Mouse (Mus musculus) cerebellum, postnatal 4 days (tissue): ENCODE measurements around the gene Zfp39.
A peak's percentile ranks its signal among the peaks of the same experiment; 100 is the strongest.
"Not testable (repeated sequence)": the region's sequence is repeated elsewhere in the genome, so short reads cannot be mapped to it uniquely, and the experiment has no call there.

Experiments
- DNase-seq, 2 experiments: peaks; one replicate each; pipeline ENCODE4 v3.0.0; 2022; ENCODE audit warnings: low spot score in 2 of 2, mixed read lengths in 1 of 2

Gene Zfp39

DNA sequence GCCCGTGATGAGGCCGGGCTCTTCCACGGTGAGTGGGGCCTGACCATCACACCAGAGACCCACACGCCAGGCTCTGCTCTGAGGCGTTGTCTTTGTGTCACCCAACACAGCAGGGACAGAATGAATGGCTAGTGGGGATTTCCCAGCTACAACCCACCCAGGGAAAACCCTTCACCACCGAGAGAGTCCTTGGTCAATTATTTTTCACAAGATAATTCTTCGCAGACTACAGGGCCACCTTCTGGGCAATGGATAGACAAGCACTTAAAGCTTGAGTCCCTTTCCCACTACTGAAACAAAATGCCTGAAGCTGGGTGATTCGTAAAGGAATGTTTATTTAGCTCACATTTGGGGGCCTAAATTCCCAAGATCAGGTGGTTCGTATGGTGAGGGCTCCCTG, 18.4 kb upstream of the Zfp39 start:
- DNase-seq = no peak

DNA sequence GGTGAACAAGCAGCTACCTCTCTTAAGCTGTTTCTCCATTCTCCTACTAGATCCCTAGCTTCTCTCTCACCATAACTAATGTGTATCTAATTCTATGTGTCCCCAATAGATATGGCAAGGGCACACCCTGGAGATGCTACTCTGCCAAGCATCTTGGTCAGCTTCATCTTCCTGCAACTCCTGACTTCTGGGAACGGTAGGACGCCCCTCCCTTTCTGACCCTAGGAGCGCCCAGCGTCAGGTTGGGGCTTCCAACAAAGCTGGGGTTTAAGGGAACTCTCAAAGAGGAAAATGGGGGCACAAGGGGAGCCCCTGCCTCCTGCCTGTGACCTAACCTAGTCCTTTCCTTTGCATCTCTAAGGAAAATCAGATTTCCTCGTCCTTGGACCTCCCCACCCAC, 14.7 kb upstream of the Zfp39 start:
- DNase-seq = no peak

GRCm38 (mm10) chr11:58917745-58918366, 13.8 kb upstream of the Zfp39 start, which contains the start of gene Btnl10:
Gene Btnl10, plus strand, starts transcription at chr11:58917908.
- DNase-seq = no peak

GRCm38 (mm10) chr11:58916879-58917744, 13.1 kb upstream of the Zfp39 start:
- DNase-seq = peak in 1 of 2 experiments; percentile 32

- peak in 1 of 2 experiments; percentile 17 for DNase-seq
These were observed 10.5 kb upstream of the Zfp39 start for GRCm38 (mm10) chr11:58914461-58915028.

GRCm38 (mm10) chr11:58913776-58914175, 9.8 kb upstream of the Zfp39 start:
- no peak for DNase-seq

DNA sequence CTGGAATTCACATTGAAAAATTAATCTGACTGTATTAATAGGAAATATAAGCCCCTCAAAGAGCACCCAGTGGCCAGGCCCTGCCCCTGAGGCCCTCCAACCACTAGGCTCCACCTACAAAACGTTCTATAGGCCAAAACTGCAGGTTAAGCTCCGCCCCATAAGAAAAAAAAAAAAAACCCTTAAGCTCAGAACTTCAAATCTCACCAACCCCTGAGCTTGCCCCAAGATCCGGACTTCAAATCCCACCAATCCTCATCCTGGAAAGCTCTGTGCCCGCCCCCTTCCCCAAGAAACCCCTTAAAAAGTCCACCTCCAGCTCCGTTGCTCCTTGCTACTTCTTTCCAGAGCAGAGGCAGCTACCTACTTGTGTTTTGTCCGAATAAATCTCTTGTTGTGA, 813 bp upstream of the Zfp39 start:
- DNase-seq = no peak

DNA sequence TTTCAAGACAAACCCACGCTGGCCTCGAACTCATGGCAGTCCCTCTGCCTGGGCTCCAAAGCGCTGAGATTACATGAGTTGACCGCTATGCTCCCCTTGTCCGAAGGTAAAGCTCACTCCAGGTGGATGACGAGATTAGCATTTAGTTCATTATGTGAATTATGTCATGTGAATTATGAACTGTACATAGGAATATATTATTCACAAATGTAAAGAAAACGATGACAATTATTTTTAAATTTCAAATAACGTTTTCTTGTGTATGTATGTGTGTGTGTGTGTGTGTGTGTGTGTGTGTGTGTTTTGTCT, 339 bp upstream of the Zfp39 start:
- no peak for DNase-seq

- no peak for DNase-seq
These were observed 2.9 kb downstream of the Zfp39 start for GRCm38 (mm10) chr11:58901080-58901479.

DNA sequence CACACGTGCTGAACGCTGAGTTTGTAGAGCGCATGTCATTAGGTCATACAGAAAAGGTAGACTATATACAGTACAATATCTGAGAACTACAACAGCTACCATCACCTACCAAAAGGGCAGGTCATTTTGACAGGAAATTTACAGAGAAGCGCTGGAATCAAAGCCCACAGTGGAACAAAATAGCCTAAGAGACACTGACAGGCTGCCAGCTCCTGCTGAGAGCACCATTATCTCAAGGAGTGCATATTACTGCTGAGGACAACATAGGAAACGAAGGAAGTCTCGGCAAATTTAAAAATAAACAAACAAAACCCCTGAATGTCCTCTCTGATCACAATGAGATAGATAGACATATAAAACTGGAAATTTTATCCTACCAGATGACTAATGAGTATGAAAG, 6.5 kb downstream of the Zfp39 start:
- no peak for DNase-seq

GRCm38 (mm10) chr11:58894456-58894855, 9.6 kb downstream of the Zfp39 start:
- no peak for DNase-seq

- no peak for DNase-seq
These were observed 13.5 kb downstream of the Zfp39 start for GRCm38 (mm10) chr11:58890511-58890910.

DNA sequence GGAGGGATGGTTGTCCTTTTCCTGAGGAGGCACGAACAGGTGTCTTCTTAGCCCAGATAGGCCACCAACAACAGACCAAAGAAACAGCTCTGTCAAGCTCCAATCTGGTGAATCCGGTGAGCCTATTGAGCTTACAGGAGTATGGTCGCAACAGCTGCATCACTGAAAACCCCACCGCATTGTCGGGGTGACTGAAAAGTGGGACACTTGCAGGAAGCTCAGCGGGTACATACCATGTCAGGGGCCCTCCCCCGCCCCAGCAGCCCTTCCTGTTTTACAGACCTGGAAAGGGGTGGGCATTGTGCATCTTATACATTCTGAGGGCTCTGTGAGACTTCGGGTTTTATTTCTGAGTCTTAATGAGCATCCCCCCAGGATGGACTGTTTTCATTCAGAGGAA, 20.3 kb downstream of the Zfp39 start:
- DNase-seq = no peak

DNA sequence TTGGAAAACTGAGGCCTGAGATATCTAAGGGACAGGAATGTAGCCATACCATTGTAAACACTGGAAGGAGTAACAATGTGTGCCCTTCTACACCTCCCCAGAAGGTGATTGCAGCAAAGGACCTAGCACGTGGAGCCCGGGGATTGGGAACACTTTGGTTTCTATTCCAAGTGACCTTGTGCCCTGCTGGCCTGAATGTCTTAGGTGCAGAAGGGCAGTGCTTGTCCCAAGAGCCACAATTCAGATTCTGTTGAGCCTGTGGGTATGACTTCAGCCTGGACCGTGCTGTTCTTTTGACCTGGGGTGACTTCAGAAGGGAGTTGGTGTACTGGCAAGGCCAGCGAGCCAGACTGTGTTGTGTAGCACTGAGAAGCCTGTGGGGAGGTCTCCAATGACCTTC, 33.1 kb downstream of the Zfp39 start:
- no peak for DNase-seq

- DNase-seq = no peak
These were observed 36.1 kb downstream of the Zfp39 start for GRCm38 (mm10) chr11:58867954-58868330.

- DNase-seq = peak; percentile 49 to 74
These were observed 36.7 kb downstream of the Zfp39 start, which contains the start of gene 2810021J22Rik for GRCm38 (mm10) chr11:58867039-58867953. Gene 2810021J22Rik, plus strand, starts transcription at chr11:58867216.

DNA sequence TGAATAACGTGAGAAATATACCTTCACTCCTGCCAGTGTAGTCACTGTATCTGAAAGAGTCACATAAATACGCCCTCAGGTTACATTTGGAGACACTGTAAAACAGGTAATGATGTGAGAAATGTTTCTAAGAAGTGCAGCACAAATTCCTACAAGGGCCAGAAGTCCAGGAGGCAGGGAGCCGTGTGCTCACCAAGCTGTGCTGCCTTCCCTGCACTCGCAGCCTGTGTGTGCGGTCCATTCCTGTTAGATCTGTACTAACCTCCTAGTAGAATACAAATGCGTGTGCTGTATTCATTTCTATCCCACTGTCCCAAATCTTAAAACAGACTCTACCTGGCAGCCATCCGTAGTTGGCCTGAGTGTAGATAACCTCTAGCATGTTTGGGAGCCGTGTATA, 43.3 kb downstream of the Zfp39 start:
- no peak for DNase-seq

GRCm38 (mm10) chr11:58849731-58850130, 54.3 kb downstream of the Zfp39 start:
- no peak for DNase-seq

DNA sequence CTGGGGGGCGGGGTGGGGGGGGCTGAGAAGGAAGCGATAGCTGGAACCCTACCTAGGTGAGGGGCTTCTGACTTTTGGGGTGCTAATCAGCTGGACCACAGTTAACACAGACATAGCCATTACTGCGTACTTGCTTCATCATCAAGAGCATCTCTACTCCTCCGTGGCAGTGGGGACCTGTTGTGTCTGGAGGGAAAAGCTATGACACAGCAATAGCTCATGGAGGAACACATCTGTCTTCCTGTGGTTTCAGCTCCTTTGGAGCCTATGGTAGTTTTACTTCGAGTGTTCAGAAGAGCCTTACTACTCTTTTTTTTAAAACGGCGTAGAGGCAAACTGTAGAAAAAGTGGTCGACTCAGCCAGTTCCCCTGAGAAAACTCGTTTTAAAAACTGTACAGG, 56.4 kb downstream of the Zfp39 start:
- no peak for DNase-seq

DNA sequence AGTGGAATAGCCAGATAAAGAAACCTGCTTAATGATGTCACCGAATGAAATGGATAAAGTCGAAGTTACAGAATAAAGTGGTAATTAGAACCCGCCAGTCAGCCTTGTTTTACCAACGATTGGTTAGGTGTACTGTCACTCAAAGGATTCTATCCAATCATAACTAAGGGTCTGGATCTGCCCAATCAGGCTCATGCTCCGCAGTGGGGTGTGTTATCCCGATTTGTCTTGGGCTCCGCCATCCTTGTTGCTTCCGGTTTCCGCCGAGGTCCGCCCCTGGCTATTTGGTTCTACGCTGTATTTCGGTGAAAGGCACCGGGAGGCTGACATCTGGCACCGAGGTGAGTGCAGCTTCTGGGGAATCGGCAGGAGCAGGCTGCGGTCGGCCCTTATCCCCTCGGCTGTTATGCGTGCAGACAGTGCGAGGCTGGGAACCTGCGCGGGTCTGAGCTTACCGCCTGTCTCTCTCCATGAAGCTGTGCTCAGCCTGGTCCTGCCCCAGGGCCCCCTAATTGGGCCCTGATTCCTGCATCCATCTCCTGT, 57.0 kb downstream of the Zfp39 start, which contains the start of gene Gm12258:
Gm12258 (plus strand) TSS at position 240 of the 543 bp plus-strand sequence.
- DNase-seq = peak; percentile 57 to 85

DNA sequence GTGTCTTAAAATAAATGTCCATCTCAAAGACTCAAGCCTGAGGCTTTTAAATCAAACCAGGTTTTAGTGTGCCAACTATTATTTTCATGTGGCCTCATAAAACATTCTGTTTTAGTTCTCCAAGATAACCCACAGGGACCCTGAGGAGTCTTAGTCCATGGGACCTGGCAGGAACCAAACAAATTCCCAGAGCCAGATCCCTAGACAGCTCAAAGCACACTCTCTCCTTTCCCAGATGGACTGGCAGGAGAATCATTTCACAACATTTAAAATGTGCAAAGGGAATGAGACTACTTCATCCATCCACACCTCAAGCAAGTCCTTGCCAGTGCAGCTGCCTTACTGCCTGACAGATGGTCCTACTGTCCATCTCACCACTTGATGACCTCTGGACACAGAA, 65.1 kb downstream of the Zfp39 start, which contains the start of gene Olfr311:
Olfr311 (plus strand) TSS at position 301 of the 400 bp plus-strand sequence.
- DNase-seq = not testable (repeated sequence)
